Mouse (Mus musculus) forebrain, embryonic 12.5 days (tissue): ENCODE data around the gene Bbc3. TPM values are rescaled to one million over a fixed set of nuclear protein-coding genes. Genes with fewer than 3 reads are reported as not detected.
A peak's percentile ranks its signal among the peaks of the same experiment; 100 is the strongest.

Source experiments
- ATAC-seq: fragments of 200-750 bp; cut with Nextera tagmentation; 2 replicates; pipeline ENCODE4 v1.8.0; 2017; ENCODE audit warnings: moderate TSS enrichment; ENCODE audit not compliant: low FRiP score
- H3K27ac ChIP-seq: fragments of 300-500 bp; sonication (generic); 2 replicates; pipeline ENCODE4 v1.5.1; 2016; ENCODE audit warnings: mild to moderate bottlenecking
- H3K27me3 ChIP-seq: fragments of 300-500 bp; sonication (generic); 2 replicates; pipeline ENCODE4 v1.6.1; 2016; ENCODE audit warnings: mild to moderate bottlenecking
- H3K36me3 ChIP-seq: fragments of 300-500 bp; sonication (generic); replicated peaks from 2 replicates; pipeline ENCODE4 v1.6.1; 2016; ENCODE audit warnings: mild to moderate bottlenecking
- H3K4me1 ChIP-seq: fragments of 300-500 bp; sonication (generic); 2 replicates; pipeline ENCODE4 v1.6.1; 2016
- H3K4me2 ChIP-seq: fragments of 300-500 bp; sonication (generic); 2 replicates; pipeline ENCODE4 v1.6.1; 2016; ENCODE audit warnings: mild to moderate bottlenecking, moderate library complexity
- H3K4me3 ChIP-seq: fragments of 300-500 bp; sonication (generic); replicated peaks from 2 replicates; pipeline ENCODE4 v1.5.1; 2016; ENCODE audit warnings: mild to moderate bottlenecking
- H3K9ac ChIP-seq: fragments of 300-500 bp; sonication (generic); 2 replicates; pipeline ENCODE4 v1.6.1; 2016; ENCODE audit warnings: mild to moderate bottlenecking
- H3K9me3 ChIP-seq: fragments of 300-500 bp; sonication (generic); 2 replicates; pipeline ENCODE4 v1.6.1; 2016
- WGBS: fragments of 180-500 bp; shearing (Covaris S2); methylation state at CpG from one replicate; pipeline ENCODE4 v1.1.7; 2016; 5-methylcytosine and 5-hydroxymethylcytosine counted together
- polyA plus RNA-seq: library from polyadenylated mRNA; unstranded; fragments of >200 nt; fragmentation: Nextera tagmentation; extraction: Ambion mirVana; gene quantifications from 2 replicates; pipeline ENCODE4 v1.2.1, GENCODE M21; 2016

The Bbc3 gene
- polyA plus RNA-seq, 1 experiment from 2014 or later = 12.8 TPM

DNA sequence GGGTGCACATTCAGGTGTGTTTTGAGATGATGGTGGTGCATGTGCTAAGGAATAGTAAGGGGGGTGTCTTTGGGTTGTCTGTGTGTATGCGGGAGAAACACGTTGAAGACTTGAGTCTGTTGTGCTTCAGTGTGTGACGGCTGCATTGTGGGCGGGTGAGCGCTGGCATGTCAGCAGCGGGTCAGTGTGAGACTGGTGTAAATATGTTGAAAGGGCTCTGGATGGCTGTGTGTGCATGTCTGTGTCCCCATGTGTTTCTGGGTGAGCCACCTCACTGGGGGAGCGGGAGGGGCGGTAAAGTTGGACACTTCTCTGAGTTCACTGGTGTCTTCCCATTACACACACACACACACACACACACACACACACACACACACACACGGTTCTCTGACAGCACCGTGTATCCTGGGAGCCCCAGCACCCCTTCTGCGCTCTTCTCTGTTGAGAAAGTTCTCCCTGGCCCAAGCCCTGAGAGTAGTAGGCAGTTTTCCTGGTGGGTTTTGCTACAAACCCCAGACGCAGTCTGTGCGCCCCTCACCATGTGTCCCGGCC is 3.3 kb downstream of the Bbc3 start:
- Histone ChIP-seq H3K27me3 (peaks cover 24% of the 10 kb centered on the region), H3K9ac (peak overlapping the region; percentile 82), H3K9me3 (no peaks in the 10 kb centered on the region), H3K27ac (peak overlapping the region; percentile 94), H3K4me3 (peak overlapping the region; percentile 58), H3K4me2 (peak overlapping the region; percentile 93), H3K4me1 (peaks cover 60% of the 10 kb centered on the region), H3K36me3 (no peaks in the 10 kb centered on the region)
- WGBS = 1% methylated on average over 14 of the region's 14 CpGs
- ATAC-seq = no peak

DNA sequence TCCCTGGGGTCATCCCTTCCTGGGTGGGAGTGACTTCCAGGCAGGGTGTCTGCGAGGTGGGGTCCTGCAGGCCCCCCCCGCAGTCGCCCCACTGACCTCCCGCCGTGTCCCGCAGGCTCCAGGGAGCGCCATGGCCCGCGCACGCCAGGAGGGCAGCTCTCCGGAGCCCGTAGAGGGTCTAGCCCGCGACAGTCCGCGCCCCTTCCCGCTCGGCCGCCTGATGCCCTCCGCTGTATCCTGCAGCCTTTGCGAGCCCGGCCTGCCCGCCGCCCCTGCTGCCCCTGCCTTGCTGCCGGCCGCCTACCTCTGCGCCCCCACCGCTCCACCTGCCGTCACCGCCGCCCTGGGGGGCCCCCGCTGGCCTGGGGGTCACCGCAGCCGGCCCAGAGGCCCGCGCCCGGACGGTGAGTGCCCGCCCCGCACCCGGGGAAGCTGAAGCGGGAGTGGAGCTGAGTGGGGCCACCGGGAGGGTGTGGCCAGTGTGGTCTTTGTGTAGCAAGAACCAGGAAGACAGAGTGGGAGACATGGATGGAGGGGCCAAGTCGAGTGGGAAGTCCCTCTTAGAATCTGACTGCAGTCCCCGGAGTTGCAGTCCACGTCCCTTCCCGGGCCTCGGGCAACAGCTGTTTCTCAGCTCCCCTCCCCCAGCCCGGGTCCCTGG is 3.9 kb downstream of the Bbc3 start:
- H3K27me3 ChIP-seq = peaks cover 24% of the 10 kb centered on the region
- H3K4me2 ChIP-seq = peak overlapping the region; percentile 93
- H3K36me3 ChIP-seq = 0 out of 2 replicates have a peak, but pooled peaks cover 2% of the 10 kb centered on the region
- peak overlapping the region; percentile 82 for H3K9ac ChIP-seq
- H3K4me3 ChIP-seq = peak overlapping the region; percentile 58
- H3K4me1 ChIP-seq = peaks cover 60% of the 10 kb centered on the region
- H3K9me3 ChIP-seq = no peaks in the 10 kb centered on the region
- WGBS = 0% methylated on average over 38 of the region's 49 CpGs
- 0 out of 2 replicates have a peak, but pooled peaks have one; percentile 14 for ATAC-seq
- H3K27ac ChIP-seq = peak overlapping the region; percentile 94

DNA sequence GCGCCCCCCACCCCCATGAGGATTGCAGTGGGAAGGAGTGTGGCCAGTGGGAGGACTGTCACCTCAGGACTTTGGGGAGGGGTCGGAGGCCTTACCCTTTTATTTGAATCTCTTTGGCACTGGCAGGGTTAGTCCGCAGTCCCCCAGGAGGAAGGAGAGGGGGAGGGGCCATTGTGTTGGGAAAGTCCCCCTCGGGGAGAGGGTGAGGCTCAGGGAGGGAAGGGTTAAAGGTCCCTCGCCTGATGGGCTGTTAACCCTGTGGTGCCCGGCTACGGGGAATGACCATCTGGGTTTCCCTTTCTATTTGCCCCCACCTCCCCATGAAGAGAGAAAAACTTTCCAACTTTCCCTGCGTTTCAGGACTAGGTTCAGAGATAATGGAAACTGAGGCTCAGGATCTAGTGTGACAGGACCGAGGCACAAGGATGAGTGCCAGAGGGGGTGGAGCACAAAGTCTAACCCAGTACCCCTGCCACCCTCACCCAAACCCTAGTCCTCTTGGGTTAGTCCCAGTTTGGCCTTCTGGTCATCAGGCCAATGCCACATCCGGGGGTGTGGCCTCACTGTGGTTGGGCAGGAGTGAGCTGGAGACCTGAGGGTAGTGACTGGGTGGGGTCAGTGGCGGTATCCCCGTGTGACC is 4.6 kb downstream of the Bbc3 start:
- H3K27ac ChIP-seq = peak overlapping the region; percentile 94
- H3K4me3 ChIP-seq = peak overlapping the region; percentile 58
- 0% methylated on average over 12 of the region's 12 CpGs for WGBS
- ATAC-seq = peak; percentile 13; the same call in 1 of the 2 replicates
- no peaks in the 10 kb centered on the region for H3K9me3 ChIP-seq
- peaks cover 60% of the 10 kb centered on the region for H3K4me1 ChIP-seq
- peaks cover 8% of the 10 kb centered on the region; the same call in 1 of the 2 replicates for H3K36me3 ChIP-seq
- H3K4me2 ChIP-seq = peak overlapping the region; percentile 93
- peaks cover 24% of the 10 kb centered on the region for H3K27me3 ChIP-seq
- H3K9ac ChIP-seq = peak overlapping the region; percentile 82

DNA sequence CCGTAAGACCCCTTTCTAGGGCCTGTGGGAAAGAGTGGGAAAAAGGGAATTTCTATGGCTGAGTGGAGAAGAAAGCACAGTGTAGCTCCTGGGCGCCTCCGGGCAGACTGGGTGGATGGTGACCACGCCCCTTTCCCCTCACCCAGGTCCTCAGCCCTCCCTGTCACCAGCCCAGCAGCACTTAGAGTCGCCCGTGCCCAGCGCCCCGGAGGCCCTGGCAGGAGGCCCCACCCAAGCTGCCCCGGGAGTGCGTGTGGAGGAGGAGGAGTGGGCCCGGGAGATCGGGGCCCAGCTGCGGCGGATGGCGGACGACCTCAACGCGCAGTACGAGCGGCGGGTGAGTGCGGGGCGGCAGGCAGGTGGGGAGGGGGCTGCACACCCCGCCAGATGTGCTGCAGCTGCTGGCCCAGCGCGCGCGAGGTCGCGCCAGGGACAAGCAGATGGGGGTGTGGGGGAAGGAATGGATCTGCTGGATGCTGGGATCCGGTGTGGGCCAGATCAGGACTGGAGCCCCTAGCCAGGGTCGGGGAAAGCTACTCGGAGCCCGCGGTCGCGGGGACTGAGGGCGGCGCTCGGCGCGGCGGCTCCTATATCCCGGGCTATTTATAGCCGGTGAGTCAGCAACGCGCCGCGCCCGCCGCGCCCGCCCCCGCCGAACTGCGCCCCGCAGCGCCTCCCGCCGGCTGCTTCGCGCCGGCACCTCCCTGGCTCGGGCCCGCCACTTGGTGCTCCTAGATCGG is 5.5 kb downstream of the Bbc3 start:
- peak overlapping the region; percentile 93 for H3K4me2 ChIP-seq
- peak overlapping the region; percentile 94 for H3K27ac ChIP-seq
- H3K4me1 ChIP-seq = peaks cover 59% of the 10 kb centered on the region
- peak; percentile 74 for ATAC-seq
- H3K9me3 ChIP-seq = no peaks in the 10 kb centered on the region
- H3K27me3 ChIP-seq = peaks cover 24% of the 10 kb centered on the region
- H3K4me3 ChIP-seq = peak overlapping the region; percentile 58
- H3K36me3 ChIP-seq = peaks cover 8% of the 10 kb centered on the region; the same call in 1 of the 2 replicates
- WGBS = under 1% methylated on average over 52 of the region's 66 CpGs
- H3K9ac ChIP-seq = peak overlapping the region; percentile 80

DNA sequence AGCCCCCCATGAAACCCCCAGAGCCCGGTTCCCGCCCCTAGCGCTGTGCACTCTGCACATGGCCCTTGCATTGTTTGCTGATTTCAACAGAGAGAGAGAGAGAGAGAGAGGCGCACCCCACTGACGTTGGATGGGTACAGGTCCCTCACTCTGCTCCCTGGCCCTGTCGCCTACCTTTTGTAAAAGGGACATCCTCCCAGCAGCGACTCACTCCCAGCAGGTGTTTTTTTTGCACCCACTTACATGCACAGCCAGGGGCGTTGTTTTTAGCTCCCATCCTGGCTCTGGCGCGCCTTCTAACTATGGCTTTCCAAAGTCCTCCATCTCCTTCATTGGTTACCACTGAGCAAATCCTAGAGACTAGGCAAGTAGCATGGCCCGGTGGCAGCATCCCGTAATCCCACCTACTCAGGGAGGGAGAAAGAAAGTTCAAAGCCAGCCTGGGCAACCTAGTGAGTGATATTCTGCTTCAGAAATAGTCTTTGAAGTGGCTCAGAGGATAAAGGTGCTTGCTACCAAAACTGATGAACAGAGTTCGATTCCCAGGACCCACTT is 6.1 kb downstream of the Bbc3 start:
- peak; percentile 40; the same call in 1 of the 2 replicates for ATAC-seq
- H3K4me2 ChIP-seq = peak overlapping the region; percentile 93
- peaks cover 52% of the 10 kb centered on the region for H3K4me1 ChIP-seq
- H3K9me3 ChIP-seq = no peaks in the 10 kb centered on the region
- peak overlapping the region; percentile 80 for H3K9ac ChIP-seq
- H3K27me3 ChIP-seq = peaks cover 24% of the 10 kb centered on the region
- peak overlapping the region; percentile 94 for H3K27ac ChIP-seq
- WGBS = 7% methylated on average over 13 of the region's 13 CpGs
- H3K36me3 ChIP-seq = peaks cover 8% of the 10 kb centered on the region; the same call in 1 of the 2 replicates
- H3K4me3 ChIP-seq = peak overlapping the region; percentile 58

DNA sequence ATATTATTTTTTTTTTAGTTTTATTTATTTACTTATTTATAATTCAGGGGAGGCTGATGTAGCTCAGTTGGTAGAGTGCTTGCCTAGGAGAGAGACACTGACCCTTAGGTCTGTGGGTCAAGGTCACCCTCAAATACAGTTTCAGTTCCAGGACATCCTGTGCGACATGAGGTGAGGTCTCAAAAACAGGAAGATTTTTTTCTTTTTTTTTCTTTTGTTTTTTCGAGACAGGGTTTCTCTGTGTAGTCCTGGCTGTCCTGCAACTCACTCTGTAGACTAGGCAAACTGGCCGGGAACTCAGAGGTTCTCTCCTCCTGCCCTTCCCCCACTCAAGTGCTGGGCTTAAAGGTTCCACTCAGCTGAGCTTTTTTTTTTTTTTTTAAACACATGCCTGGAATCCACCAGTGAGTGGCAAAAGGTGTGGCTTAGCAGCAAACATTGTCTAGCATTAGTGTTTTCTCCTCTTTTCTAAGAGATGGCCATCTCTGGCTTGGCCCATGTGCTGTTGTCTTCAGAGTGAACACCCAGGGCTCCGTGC is 7.1 kb downstream of the Bbc3 start:
- Histone ChIP-seq H3K4me1 (peaks cover 42% of the 10 kb centered on the region), H3K36me3 (peaks cover 8% of the 10 kb centered on the region; the same call in 1 of the 2 replicates), H3K9ac (no peak overlapping the region), H3K4me3 (no peak overlapping the region), H3K9me3 (no peaks in the 10 kb centered on the region), H3K4me2 (no peak overlapping the region), H3K27ac (no peak overlapping the region), H3K27me3 (peaks cover 19% of the 10 kb centered on the region)
- WGBS = 78% methylated on average over 4 of the region's 4 CpGs
- ATAC-seq = no peak

DNA sequence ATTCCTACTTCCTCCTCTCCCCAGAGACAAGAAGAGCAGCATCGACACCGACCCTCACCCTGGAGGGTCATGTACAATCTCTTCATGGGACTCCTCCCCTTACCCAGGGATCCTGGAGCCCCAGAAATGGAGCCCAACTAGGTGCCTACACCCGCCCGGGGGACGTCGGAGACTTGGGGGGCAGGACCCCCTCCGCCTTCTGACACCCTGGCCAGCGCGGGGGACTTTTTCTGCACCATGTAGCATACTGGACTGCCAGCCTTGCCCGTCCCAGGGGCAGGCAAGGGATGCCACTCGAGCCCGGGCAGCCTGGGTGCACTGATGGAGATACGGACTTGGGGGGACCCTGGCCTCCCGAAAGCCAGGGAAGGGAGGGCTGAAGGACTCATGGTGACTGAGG is 8.9 kb downstream of the Bbc3 start:
- 88% methylated on average over 14 of the region's 14 CpGs for WGBS
- Histone ChIP-seq H3K36me3 (peaks cover 10% of the 10 kb centered on the region; the same call in 1 of the 2 replicates), H3K27me3 (0 out of 2 replicates have a peak, but pooled peaks cover 2% of the 10 kb centered on the region), H3K9ac (no peak overlapping the region), H3K4me1 (peaks cover 24% of the 10 kb centered on the region), H3K27ac (no peak overlapping the region), H3K4me2 (no peak overlapping the region), H3K9me3 (no peaks in the 10 kb centered on the region), H3K4me3 (no peak overlapping the region)
- no peak for ATAC-seq

DNA sequence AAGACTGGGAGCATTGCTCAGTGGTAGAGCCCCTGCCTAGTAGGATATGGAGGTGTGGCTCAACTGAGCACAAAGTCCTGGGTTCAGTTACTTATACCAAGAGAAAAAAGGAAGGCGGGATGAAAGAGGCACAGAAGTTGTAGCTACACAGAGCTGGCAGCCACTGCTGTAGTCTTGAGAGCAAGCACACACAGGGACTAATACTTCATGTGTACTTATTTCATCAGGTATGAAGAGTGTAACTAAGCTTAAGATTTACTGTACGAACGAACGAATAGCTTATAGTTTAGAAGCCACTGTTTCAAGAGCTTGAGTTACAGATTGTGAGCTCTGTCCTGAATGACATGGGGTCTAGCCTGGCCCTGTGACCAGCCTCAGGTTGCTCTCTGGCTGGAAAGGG is 11.0 kb downstream of the Bbc3 start:
- Histone ChIP-seq H3K27ac (no peak overlapping the region), H3K4me1 (peaks cover 3% of the 10 kb centered on the region), H3K4me2 (no peak overlapping the region), H3K27me3 (no peaks in the 10 kb centered on the region), H3K9me3 (no peaks in the 10 kb centered on the region), H3K4me3 (no peak overlapping the region), H3K36me3 (peaks cover 10% of the 10 kb centered on the region; the same call in 1 of the 2 replicates), H3K9ac (no peak overlapping the region)
- ATAC-seq = no peak
- 98% methylated on average over 4 of the region's 4 CpGs for WGBS

DNA sequence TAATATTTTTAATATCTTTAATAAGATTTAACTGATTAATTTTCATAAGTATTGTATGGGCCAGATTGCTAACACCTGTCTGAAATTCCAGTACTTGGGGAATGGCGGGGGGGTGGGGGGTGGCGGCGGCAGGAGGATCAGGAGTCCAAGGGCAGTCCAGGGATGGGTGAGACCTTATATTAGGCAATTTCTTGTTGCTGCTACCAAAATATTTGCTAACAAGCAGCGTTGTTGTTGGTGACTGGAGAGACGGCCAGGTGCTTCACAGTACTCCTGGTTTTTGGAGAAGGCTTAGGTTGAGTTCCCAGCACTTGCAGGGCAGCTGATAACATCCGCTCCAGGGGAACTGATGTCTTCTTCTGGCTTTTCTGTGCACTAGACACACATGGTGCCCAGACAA is 12.3 kb downstream of the Bbc3 start:
- Histone ChIP-seq H3K36me3 (peaks cover 10% of the 10 kb centered on the region; the same call in 1 of the 2 replicates), H3K9ac (no peak overlapping the region), H3K27ac (no peak overlapping the region), H3K4me1 (no peaks in the 10 kb centered on the region), H3K4me2 (no peak overlapping the region), H3K4me3 (no peak overlapping the region), H3K27me3 (no peaks in the 10 kb centered on the region), H3K9me3 (no peaks in the 10 kb centered on the region)
- ATAC-seq = no peak
- 90% methylated on average over 6 of the region's 6 CpGs for WGBS

DNA sequence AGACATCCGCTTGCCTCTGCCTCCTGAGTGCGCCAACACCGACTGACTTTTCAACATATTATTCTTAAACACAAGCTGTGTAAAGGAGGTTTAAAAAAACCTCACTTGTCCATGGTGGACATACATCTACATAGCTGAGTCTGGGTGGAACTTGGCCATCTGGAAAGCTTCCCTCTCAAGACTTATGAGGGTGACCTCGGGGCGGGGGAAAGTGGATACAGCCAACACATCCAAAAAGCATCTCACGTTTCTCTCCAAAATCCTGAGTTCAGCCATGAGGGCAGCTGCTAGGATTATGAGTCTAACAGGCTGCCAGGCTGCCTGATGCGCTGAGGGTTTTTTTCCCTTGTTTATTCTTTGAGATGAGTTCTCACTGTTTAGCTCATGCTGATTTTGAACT is 16.5 kb downstream of the Bbc3 start:
- Histone ChIP-seq H3K9ac (no peak overlapping the region), H3K4me2 (no peak overlapping the region), H3K9me3 (no peaks in the 10 kb centered on the region), H3K4me1 (0 out of 2 replicates have a peak, but pooled peaks cover 6% of the 10 kb centered on the region), H3K27ac (no peak overlapping the region), H3K27me3 (no peaks in the 10 kb centered on the region), H3K4me3 (no peak overlapping the region), H3K36me3 (peaks cover 32% of the 10 kb centered on the region)
- ATAC-seq = no peak
- WGBS = 95% methylated on average over 7 of the region's 7 CpGs

DNA sequence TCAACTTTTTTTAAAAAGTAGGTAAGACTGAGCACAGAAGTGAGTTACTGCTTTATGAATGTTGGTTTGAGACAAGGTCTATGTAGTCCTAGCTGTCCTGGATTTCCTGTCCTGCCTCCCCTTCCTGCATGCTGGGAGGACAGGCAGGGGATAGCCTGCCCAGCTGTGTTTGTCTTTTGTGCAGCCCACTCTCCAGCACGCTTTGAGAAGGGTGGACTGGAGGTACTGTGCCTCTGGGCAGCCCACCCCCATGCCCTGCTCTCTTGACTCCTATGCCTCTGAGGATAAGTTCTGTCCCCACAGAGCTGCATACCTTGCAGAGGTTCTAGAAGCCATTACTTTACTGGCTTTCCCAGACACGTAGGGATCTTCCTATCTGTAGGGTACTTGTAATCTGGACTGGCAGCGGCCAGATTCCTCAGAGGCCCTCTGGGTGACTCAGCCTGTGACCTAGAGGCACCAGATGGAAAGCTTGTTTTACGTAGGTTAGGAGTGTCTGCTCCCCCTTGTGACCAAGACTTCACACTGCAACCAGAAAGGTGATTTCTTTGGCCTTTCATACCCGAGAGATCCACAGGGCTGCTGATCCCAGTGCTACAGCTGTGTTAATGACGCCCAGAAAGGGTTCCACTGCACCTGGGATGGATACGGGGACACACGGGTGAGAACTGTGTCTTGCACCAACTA is 17.9 kb downstream of the Bbc3 start:
- H3K9ac ChIP-seq = no peak overlapping the region
- peak; percentile 70 for ATAC-seq
- H3K9me3 ChIP-seq = no peaks in the 10 kb centered on the region
- H3K4me2 ChIP-seq = no peak overlapping the region
- H3K27ac ChIP-seq = peak overlapping the region; percentile 43; the same call in 1 of the 2 replicates
- H3K36me3 ChIP-seq = peaks cover 43% of the 10 kb centered on the region
- 35% methylated on average over 8 of the region's 8 CpGs for WGBS
- no peaks in the 10 kb centered on the region for H3K27me3 ChIP-seq
- 0 out of 2 replicates have a peak, but pooled peaks cover 6% of the 10 kb centered on the region for H3K4me1 ChIP-seq
- H3K4me3 ChIP-seq = no peak overlapping the region
